Mouse (Mus musculus) limb, embryonic 10.5 days (tissue): ENCODE data around the gene Zfp92. TPM values are rescaled to one million over a fixed set of nuclear protein-coding genes. Genes with fewer than 3 reads are reported as not detected.
"Not testable (repeated sequence)": the region's sequence is repeated elsewhere in the genome, so short reads cannot be mapped to it uniquely, and the experiment has no call there.

Source experiments
- DNase-seq: peaks from one replicate; pipeline ENCODE4 v3.0.0-alpha.2; 2017; ENCODE audit warnings: low spot score
- H3K27ac ChIP-seq: fragments of 300-500 bp; sonication (generic); 2 replicates; pipeline ENCODE4 v1.5.1; 2016; ENCODE audit warnings: mild to moderate bottlenecking
- H3K27me3 ChIP-seq: fragments of 300-500 bp; sonication (generic); 2 replicates; pipeline ENCODE4 v1.6.1; 2016; ENCODE audit warnings: low read depth, mild to moderate bottlenecking; ENCODE audit not compliant: poor library complexity, severe bottlenecking
- H3K36me3 ChIP-seq: fragments of 300-500 bp; sonication (generic); 2 replicates; pipeline ENCODE4 v1.6.1; 2016; ENCODE audit warnings: mild to moderate bottlenecking, moderate library complexity
- H3K4me1 ChIP-seq: fragments of 300-500 bp; sonication (generic); 2 replicates; pipeline ENCODE4 v1.6.1; 2016
- H3K4me3 ChIP-seq: fragments of 300-500 bp; sonication (generic); 2 replicates; pipeline ENCODE4 v1.5.1; 2016; ENCODE audit warnings: mild to moderate bottlenecking, moderate library complexity
- H3K9me3 ChIP-seq: fragments of 300-500 bp; sonication (generic); replicated peaks from 2 replicates; pipeline ENCODE4 v1.6.1; 2016; ENCODE audit warnings: mild to moderate bottlenecking
- WGBS: fragments of 180-500 bp; shearing (Covaris S2); methylation state at CpG from one replicate; pipeline ENCODE4 v1.1.7; 2016; 5-methylcytosine and 5-hydroxymethylcytosine counted together
- polyA plus RNA-seq: library from polyadenylated mRNA; unstranded; fragments of >200 nt; fragmentation: Nextera tagmentation; extraction: Ambion mirVana; gene quantifications from 2 replicates; pipeline ENCODE4 v1.2.1, GENCODE M21; 2016

Gene Zfp92
- 0.08 and 0.24 TPM in 2 replicates for polyA plus RNA-seq

DNA sequence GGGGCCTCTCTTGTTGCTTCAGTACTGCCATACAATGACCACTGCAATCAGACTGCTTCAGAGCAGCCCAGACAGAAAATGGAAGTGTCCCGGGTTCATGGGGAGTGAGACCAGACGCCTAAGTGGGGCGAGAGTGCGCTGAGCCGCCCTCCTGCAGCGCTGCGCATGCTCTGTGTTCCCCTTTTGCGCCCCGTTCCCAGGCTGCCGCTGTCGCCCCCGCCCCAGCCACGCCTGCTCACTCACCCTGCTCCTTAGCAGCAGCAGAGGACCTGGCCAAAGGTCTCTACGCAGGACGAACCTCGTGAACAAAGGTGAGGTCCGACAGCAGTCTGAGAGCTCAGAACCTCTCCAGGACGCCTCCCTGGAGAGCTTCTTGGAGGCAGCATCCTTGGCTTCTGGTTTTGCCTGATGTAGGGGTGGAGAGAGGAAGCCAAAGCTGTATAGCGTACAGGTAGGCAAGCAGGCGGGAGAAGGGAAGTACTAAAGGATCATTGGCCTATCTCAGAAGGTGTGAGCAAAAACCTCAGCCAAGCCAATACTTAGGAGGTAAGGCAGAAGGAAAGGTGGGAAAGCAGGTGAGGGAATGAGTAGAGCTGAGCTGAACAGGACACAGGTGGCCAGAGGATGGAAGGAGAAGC lies at the start of gene Zfp92:
Gene Zfp92, plus strand, starts transcription at position 217 of the 638 bp plus-strand sequence.
- H3K27me3 ChIP-seq = peaks cover 69% of the 10 kb centered on the region
- no peak within 1 kb of the TSS for H3K27ac ChIP-seq
- no peaks in the 10 kb centered on the region for H3K36me3 ChIP-seq
- no peaks in the 10 kb centered on the region for H3K9me3 ChIP-seq
- no peak for DNase-seq
- 7% methylated on average over 19 of the region's 20 CpGs for WGBS
- H3K4me3 ChIP-seq = peak within 1 kb of the TSS; percentile 42
- peaks cover 3% of the 10 kb centered on the region for H3K4me1 ChIP-seq

GRCm38 (mm10) chrX:73363291-73363690 lies 47.6 kb upstream of the Zfp92 start:
- H3K36me3 ChIP-seq = peaks cover 16% of the 10 kb centered on the region
- no peaks in the 10 kb centered on the region for H3K9me3 ChIP-seq
- H3K27me3 ChIP-seq = peaks cover 46% of the 10 kb centered on the region
- no peak for DNase-seq
- no peak overlapping the region for H3K27ac ChIP-seq
- no peaks in the 10 kb centered on the region for H3K4me1 ChIP-seq
- H3K4me3 ChIP-seq = no peak overlapping the region

DNA sequence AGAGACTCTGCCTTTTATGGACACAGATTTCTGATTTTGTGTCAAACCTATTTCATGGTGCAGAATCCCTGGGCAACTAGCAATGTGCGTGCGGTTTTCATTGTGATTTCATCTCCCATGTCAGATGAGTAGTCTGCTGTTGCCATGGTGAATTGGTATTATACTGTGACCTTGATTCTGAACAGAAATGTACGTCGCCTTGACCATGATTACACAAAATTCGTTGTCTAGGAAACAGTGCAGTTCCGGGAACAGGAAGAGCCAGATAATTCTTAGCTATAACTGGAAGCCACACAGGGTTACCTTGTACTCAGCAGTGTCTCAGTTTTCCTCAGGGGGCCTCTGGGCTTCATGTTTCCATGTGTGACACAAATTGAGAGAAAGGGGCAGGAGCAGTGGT lies 26.5 kb upstream of the Zfp92 start:
- Histone ChIP-seq H3K4me3 (no peak overlapping the region), H3K36me3 (no peaks in the 10 kb centered on the region), H3K9me3 (no peaks in the 10 kb centered on the region), H3K27ac (no peak overlapping the region), H3K27me3 (peaks cover 66% of the 10 kb centered on the region), H3K4me1 (no peaks in the 10 kb centered on the region)
- DNase-seq = no peak
- 86% methylated on average over 6 of the region's 6 CpGs for WGBS

- no peaks in the 10 kb centered on the region for H3K9me3 ChIP-seq
- no peak for DNase-seq
- no peak overlapping the region for H3K27ac ChIP-seq
- no peaks in the 10 kb centered on the region for H3K36me3 ChIP-seq
- no peaks in the 10 kb centered on the region for H3K4me1 ChIP-seq
- H3K27me3 ChIP-seq = peaks cover 61% of the 10 kb centered on the region
- WGBS = 42% methylated on average over 1 of the region's 1 CpGs
- H3K4me3 ChIP-seq = no peak overlapping the region
Observed at GRCm38 (mm10) chrX:73384924-73385323, 26.0 kb upstream of the Zfp92 start.

- no peak for DNase-seq
- WGBS = 88% methylated on average over 4 of the region's 4 CpGs
- peaks cover 65% of the 10 kb centered on the region for H3K27me3 ChIP-seq
- no peaks in the 10 kb centered on the region for H3K36me3 ChIP-seq
- no peak overlapping the region for H3K27ac ChIP-seq
- no peaks in the 10 kb centered on the region for H3K4me1 ChIP-seq
- no peaks in the 10 kb centered on the region for H3K9me3 ChIP-seq
- H3K4me3 ChIP-seq = no peak overlapping the region
Observed at GRCm38 (mm10) chrX:73391481-73391880, 19.4 kb upstream of the Zfp92 start.

GRCm38 (mm10) chrX:73396446-73396845 lies 14.4 kb upstream of the Zfp92 start:
- H3K27ac ChIP-seq = no peak overlapping the region
- no peak for DNase-seq
- no peaks in the 10 kb centered on the region for H3K9me3 ChIP-seq
- peaks cover 68% of the 10 kb centered on the region for H3K27me3 ChIP-seq
- no peaks in the 10 kb centered on the region for H3K36me3 ChIP-seq
- no peaks in the 10 kb centered on the region for H3K4me1 ChIP-seq
- no peak overlapping the region for H3K4me3 ChIP-seq
- WGBS = 100% methylated on average over 1 of the region's 1 CpGs

- not testable (repeated sequence) for H3K36me3 ChIP-seq, DNase-seq, H3K9me3 ChIP-seq, H3K4me1 ChIP-seq, H3K27ac ChIP-seq, H3K4me3 ChIP-seq
- H3K27me3 ChIP-seq = peaks cover 51% of the 10 kb centered on the region
- 71% methylated on average over 2 of the region's 2 CpGs for WGBS
Observed at GRCm38 (mm10) chrX:73398636-73399035, 12.3 kb upstream of the Zfp92 start, which contains the start of gene Gm18336. Gene Gm18336 (minus strand): TSS chrX:73398736.

DNA sequence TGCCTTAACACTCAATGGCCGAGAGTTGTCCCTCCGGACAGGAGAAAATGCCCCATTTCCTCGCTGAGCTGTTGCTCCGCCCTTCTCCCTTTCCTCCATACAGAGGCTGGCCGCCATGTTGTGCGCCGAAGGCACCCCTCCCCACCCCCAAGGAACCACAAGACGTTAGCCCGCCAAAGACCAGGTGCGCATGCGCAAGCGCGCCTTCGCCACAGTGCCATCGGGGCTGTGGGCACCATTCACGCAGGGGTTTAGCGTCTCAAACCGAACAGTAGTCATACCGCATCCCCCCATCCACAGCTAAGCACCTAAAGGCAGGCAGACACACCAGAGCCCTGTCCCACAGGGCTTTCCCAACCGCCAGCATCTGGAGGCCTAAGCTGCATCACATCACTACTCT lies 9.9 kb upstream of the Zfp92 start:
- no peak overlapping the region for H3K4me3 ChIP-seq

GRCm38 (mm10) chrX:73401616-73402015 lies 9.3 kb upstream of the Zfp92 start:
- H3K4me3 ChIP-seq = no peak overlapping the region
- no peak for DNase-seq
- peaks cover 34% of the 10 kb centered on the region for H3K27me3 ChIP-seq
- no peak overlapping the region for H3K27ac ChIP-seq
- 95% methylated on average over 12 of the region's 12 CpGs for WGBS
- no peaks in the 10 kb centered on the region for H3K4me1 ChIP-seq
- no peaks in the 10 kb centered on the region for H3K9me3 ChIP-seq
- no peaks in the 10 kb centered on the region for H3K36me3 ChIP-seq

More for the DNA sequence above, 9.9 kb upstream of the Zfp92 start:
- Histone ChIP-seq H3K36me3 (no peaks in the 10 kb centered on the region), H3K4me1 (no peaks in the 10 kb centered on the region), H3K27me3 (peaks cover 35% of the 10 kb centered on the region), H3K9me3 (no peaks in the 10 kb centered on the region), H3K27ac (no peak overlapping the region)
- DNase-seq = no peak
- 91% methylated on average over 20 of the region's 20 CpGs for WGBS

DNA sequence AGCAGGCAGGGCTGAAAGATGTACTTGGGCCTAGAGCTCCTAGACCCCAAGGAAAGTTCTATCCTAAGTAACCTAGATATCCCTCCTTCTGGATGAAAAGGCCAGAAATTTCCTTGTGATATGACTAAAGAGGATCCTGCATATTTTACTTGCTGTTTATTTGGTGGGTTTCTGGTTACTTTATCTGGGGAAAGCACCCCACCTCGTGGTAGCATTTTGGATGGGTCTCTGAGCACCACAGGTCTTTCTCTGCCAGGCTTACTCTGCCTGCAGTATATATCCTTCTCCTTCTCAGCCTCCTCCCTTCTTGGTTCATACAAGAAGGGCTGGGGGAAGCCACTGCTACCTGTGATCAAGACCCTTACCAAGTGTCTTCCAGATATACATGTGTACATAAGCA lies 1.9 kb downstream of the Zfp92 start:
- DNase-seq = no peak
- no peaks in the 10 kb centered on the region for H3K9me3 ChIP-seq

GRCm38 (mm10) chrX:73430036-73430435 lies 19.1 kb downstream of the Zfp92 start:
- H3K27me3 ChIP-seq = peaks cover 65% of the 10 kb centered on the region
- no peaks in the 10 kb centered on the region for H3K9me3 ChIP-seq
- no peak overlapping the region for H3K4me3 ChIP-seq
- 75% methylated on average over 2 of the region's 2 CpGs for WGBS
- DNase-seq = no peak
- H3K4me1 ChIP-seq = no peaks in the 10 kb centered on the region
- no peaks in the 10 kb centered on the region for H3K36me3 ChIP-seq
- H3K27ac ChIP-seq = no peak overlapping the region

More for the DNA sequence above, 1.9 kb downstream of the Zfp92 start:
- H3K36me3 ChIP-seq = no peaks in the 10 kb centered on the region
- 36% methylated on average over 1 of the region's 1 CpGs for whole genome bisulfite sequencing
- H3K4me1 ChIP-seq = peaks cover 3% of the 10 kb centered on the region
- H3K27ac ChIP-seq = no peak overlapping the region
- no peak overlapping the region for H3K4me3 ChIP-seq
- peaks cover 73% of the 10 kb centered on the region for H3K27me3 ChIP-seq

DNA sequence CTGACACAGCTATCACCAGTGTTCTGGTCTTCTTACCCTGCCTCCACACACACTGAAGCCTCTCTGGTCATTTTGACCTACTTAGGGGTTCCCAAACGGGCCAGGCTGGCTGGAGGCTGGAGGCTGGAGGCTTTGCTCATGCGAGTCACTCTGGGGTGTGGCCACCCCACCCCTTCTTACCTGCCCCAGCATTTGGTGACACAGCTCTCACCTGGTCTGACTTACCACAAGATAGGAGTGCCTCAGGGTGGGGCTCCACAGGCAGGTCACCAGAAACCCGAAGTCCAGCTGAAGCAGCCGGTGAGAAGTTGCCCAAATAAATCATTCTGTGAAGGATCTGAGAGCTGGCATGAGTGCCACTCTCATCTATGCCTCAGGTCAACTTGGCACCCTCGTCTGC lies 22.0 kb downstream of the Zfp92 start:
- 76% methylated on average over 5 of the region's 5 CpGs for WGBS

DNA sequence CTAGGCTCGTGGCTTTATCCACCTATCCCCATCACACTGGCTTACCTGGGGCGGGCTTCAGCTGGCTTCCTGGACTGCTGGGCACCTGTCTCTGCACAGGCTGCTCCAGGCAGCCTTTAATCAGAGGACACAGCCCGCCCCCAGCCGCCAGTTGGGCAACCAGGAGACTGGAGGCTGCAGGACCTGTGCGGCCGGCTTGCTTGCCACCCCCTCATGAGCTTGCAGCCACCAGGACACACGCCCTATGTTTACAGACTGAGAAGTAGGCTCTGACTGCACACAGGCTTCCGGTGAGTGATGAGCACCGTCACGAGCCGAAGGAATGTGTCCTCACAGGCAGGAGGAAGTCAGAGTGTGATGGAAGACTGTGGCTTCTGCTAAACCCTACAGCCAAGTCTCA lies 24.4 kb downstream of the Zfp92 start, which contains the start of gene Trex2:
Gene Trex2, minus strand, starts transcription at position 93 of the 400 bp plus-strand sequence.
- Histone ChIP-seq H3K9me3 (no peaks in the 10 kb centered on the region), H3K27ac (no peak within 1 kb of the TSS), H3K4me3 (no peak within 1 kb of the TSS), H3K4me1 (no peaks in the 10 kb centered on the region), H3K27me3 (peaks cover 84% of the 10 kb centered on the region), H3K36me3 (peaks cover 20% of the 10 kb centered on the region)
- DNase-seq = no peak
- 84% methylated on average over 11 of the region's 11 CpGs for WGBS

More for the DNA sequence above, 22.0 kb downstream of the Zfp92 start:
- H3K4me1 ChIP-seq = no peaks in the 10 kb centered on the region
- peaks cover 14% of the 10 kb centered on the region for H3K36me3 ChIP-seq
- H3K27ac ChIP-seq = no peak overlapping the region
- H3K27me3 ChIP-seq = peaks cover 68% of the 10 kb centered on the region
- H3K4me3 ChIP-seq = no peak overlapping the region
- H3K9me3 ChIP-seq = no peaks in the 10 kb centered on the region
- DNase-seq = no peak

- no peak overlapping the region for H3K4me3 ChIP-seq
- H3K9me3 ChIP-seq = no peaks in the 10 kb centered on the region
- H3K27me3 ChIP-seq = peaks cover 77% of the 10 kb centered on the region
- H3K36me3 ChIP-seq = peaks cover 37% of the 10 kb centered on the region
- 71% methylated on average over 2 of the region's 2 CpGs for WGBS
- no peaks in the 10 kb centered on the region for H3K4me1 ChIP-seq
- DNase-seq = no peak
- H3K27ac ChIP-seq = no peak overlapping the region
Observed at GRCm38 (mm10) chrX:73441428-73441827, 30.5 kb downstream of the Zfp92 start.
